Mouse (Mus musculus) liver, embryonic 16.5 days (tissue): ENCODE measurements around the gene Tenm1. TPM values are rescaled to one million over a fixed set of nuclear protein-coding genes. Genes with fewer than 3 reads are reported as not detected.

Experiments used
- ATAC-seq: fragments of 200-750 bp; cut with Nextera tagmentation; 2 replicates; pipeline ENCODE4 v1.8.0; 2017; ENCODE audit warnings: low read depth, mild to moderate bottlenecking, moderate number of reproducible peaks, moderate library complexity
- H3K27ac ChIP-seq: fragments of 300-500 bp; sonication (generic); 2 replicates; pipeline ENCODE4 v1.5.1; 2014; ENCODE audit warnings: mild to moderate bottlenecking, low read length
- H3K27me3 ChIP-seq: fragments of 300-500 bp; sonication (generic); 2 replicates; pipeline ENCODE4 v1.6.1; 2014; ENCODE audit warnings: low read depth, low read length, mixed read lengths; ENCODE audit not compliant: control insufficient read depth, insufficient read depth
- H3K36me3 ChIP-seq: fragments of 300-500 bp; sonication (generic); 2 replicates; pipeline ENCODE4 v1.6.1; 2014; ENCODE audit warnings: mild to moderate bottlenecking; ENCODE audit not compliant: control insufficient read depth, insufficient read depth
- H3K4me1 ChIP-seq: fragments of 300-500 bp; sonication (generic); 2 replicates; pipeline ENCODE4 v1.6.1; 2014; ENCODE audit warnings: low read depth, low read length, mixed read lengths; ENCODE audit not compliant: control insufficient read depth
- H3K4me2 ChIP-seq: fragments of 300-500 bp; sonication (generic); 2 replicates; pipeline ENCODE4 v1.6.1; 2014; ENCODE audit warnings: low read depth, low read length, mixed read lengths
- H3K4me3 ChIP-seq: fragments of 300-500 bp; sonication (generic); 2 replicates; pipeline ENCODE4 v1.5.1; 2014; ENCODE audit warnings: low read depth, mild to moderate bottlenecking, low read length
- H3K9ac ChIP-seq: fragments of 300-500 bp; sonication (generic); 2 replicates; pipeline ENCODE4 v1.6.1; 2014; ENCODE audit warnings: low read depth, low read length
- H3K9me3 ChIP-seq: fragments of 300-500 bp; sonication (generic); replicated peaks from 2 replicates; pipeline ENCODE4 v1.6.1; 2016; ENCODE audit warnings: low read length; ENCODE audit not compliant: control insufficient read depth
- WGBS: fragments of 180-500 bp; shearing (Covaris S2); extraction: QIAGEN DNeasy Blood & Tissue Kit; methylation state at CpG from one replicate; pipeline ENCODE4 v1.1.7; 2014; ENCODE audit not compliant: insufficient replicate concordance; 5-methylcytosine and 5-hydroxymethylcytosine counted together
- polyA plus RNA-seq: library from polyadenylated mRNA; unstranded; fragments of >200 nt; fragmentation: Nextera tagmentation; extraction: Ambion mirVana; gene quantifications from 2 replicates; pipeline ENCODE4 v1.2.1, GENCODE M21; 2015

The Tenm1 gene
- polyA plus RNA-seq, 1 experiment from 2014 or later = 0.02 TPM

DNA sequence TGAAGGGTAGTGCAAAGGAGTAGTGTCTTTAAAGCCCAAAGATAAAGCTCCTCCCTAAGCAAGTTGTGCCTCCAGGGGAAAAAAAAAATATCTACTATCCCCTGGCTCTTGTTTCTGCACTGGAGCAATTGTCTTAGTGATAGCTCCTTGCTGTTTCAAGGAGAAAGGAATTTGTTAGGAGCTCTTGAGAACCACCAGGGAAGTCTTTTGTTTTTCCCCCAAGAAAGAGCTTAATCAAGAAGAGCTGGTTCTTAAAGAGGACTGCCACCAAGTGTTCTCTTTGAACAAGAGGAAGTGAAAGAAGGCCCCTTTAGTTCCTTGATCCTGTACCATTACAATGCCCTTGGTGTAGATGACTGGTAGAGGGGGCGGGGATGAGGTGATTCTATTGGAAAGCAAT lies 56.4 kb downstream of the Tenm1 start:
- H3K27ac ChIP-seq = no peak overlapping the region
- 25% methylated on average over 1 of the region's 1 CpGs for WGBS
- H3K36me3 ChIP-seq = no peaks in the 10 kb centered on the region
- no peaks in the 10 kb centered on the region for H3K27me3 ChIP-seq
- ATAC-seq = no peak
- H3K4me2 ChIP-seq = no peak overlapping the region
- no peak overlapping the region for H3K4me3 ChIP-seq
- no peak overlapping the region for H3K9ac ChIP-seq
- H3K4me1 ChIP-seq = no peaks in the 10 kb centered on the region
- no peaks in the 10 kb centered on the region for H3K9me3 ChIP-seq

DNA sequence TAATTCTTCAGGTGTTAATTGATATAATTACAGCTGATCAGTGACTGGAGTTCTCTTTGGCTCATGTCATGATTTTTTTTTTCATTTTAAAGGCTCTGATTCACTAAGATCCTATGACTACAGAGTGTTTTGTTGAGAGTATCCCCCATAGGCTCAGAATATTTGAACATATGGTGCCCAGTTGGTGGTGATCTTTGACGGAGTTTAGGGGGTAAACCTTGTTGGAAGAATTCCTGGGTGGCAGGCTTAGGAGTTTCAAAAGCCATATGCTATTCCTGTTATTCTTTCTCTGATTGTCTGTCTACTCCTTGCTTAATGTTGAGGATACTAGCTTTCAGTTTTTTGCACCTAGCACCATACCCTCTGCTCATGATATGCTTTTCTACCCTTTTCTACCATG lies 109.6 kb downstream of the Tenm1 start:
- WGBS = 65% methylated on average over 1 of the region's 1 CpGs
- H3K4me3 ChIP-seq = no peak overlapping the region
- H3K27ac ChIP-seq = no peak overlapping the region
- no peaks in the 10 kb centered on the region for H3K9me3 ChIP-seq
- no peak overlapping the region for H3K9ac ChIP-seq
- H3K27me3 ChIP-seq = no peaks in the 10 kb centered on the region
- H3K4me1 ChIP-seq = no peaks in the 10 kb centered on the region
- no peak for ATAC-seq
- H3K36me3 ChIP-seq = no peaks in the 10 kb centered on the region
- no peak overlapping the region for H3K4me2 ChIP-seq

DNA sequence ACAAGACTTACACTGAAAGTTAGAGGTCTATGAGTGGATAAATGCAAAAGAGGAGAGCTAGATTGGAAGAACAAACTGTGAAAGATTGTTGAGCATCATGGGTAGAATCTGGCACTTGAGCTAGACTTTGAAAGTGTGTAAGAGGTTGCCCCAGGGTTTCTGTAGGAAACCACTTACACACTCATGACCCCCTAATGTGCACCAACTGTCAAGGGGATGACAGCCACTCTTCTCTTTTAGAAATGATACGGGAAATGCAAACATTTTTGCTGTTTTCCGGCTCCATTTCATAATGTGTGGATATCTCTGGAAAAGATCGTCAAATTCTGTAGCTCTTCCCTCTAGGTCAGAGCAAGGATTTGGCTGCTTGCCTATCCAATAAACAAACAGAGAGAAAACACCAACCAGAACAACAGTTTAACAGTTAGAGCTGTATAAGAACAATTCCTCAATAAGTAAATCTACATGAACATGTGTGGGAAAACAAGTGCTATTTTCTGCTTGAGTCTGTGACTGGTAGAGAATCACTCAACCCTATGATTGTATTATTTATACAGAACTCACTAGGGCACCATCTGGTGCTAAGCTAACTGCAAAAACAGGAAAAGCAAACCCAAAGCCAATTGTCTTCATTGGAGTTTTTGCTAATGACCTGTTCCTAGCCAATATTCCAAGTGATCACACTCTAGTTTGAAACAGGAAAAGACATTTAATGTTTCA lies 111.0 kb downstream of the Tenm1 start:
- Histone ChIP-seq H3K27me3 (no peaks in the 10 kb centered on the region), H3K9ac (no peak overlapping the region), H3K4me2 (no peak overlapping the region), H3K4me1 (no peaks in the 10 kb centered on the region), H3K9me3 (no peaks in the 10 kb centered on the region), H3K27ac (no peak overlapping the region), H3K4me3 (no peak overlapping the region), H3K36me3 (no peaks in the 10 kb centered on the region)
- WGBS = 60% methylated on average over 3 of the region's 3 CpGs
- no peak for ATAC-seq

DNA sequence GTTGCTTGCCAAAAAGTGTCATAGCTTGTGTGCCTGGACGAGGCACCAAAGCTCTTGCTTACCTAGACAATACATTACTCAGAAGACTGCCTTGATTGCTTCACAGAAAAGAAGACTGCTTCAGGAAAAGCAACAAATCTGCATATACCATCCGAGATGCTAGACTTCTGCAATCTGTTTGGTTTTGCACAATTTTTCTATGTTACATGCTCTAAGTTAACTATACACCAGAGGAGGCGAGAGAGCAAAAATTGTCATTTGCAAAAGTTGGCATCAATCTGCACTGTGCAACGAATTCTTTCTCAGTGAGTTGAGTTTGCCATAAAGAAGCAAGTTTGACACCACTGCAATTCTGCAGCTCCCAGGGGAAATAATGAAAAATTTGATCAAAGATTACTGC lies 193.1 kb downstream of the Tenm1 start:
- Histone ChIP-seq H3K4me2 (no peak overlapping the region), H3K9ac (no peak overlapping the region), H3K27ac (no peak overlapping the region), H3K4me1 (no peaks in the 10 kb centered on the region), H3K36me3 (no peaks in the 10 kb centered on the region), H3K4me3 (no peak overlapping the region), H3K27me3 (no peaks in the 10 kb centered on the region), H3K9me3 (no peaks in the 10 kb centered on the region)
- 46% methylated on average over 4 of the region's 4 CpGs for WGBS
- ATAC-seq = no peak

DNA sequence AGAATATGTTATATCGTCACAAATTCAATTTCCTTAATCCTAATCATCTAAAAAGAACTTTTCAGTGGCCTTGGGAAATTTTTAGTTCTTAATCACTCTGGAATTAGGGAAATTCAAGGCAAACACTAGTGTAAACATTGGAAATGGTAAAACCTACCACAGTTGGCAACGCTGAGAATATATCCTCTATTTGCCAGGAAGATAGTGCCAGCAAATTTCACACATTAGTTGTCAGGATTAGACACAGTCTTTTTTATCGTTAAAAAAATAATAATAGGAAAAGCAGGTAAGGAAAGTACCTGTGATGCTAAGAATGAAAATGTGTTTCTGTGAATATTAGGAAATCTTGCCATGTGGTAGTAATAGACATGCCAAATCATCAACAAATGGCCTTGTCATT lies 223.9 kb downstream of the Tenm1 start:
- Histone ChIP-seq H3K27ac (no peak overlapping the region), H3K4me1 (no peaks in the 10 kb centered on the region), H3K9ac (no peak overlapping the region), H3K9me3 (no peaks in the 10 kb centered on the region), H3K27me3 (no peaks in the 10 kb centered on the region), H3K36me3 (no peaks in the 10 kb centered on the region), H3K4me2 (no peak overlapping the region), H3K4me3 (no peak overlapping the region)
- 62% methylated on average over 3 of the region's 3 CpGs for WGBS
- no peak for ATAC-seq

DNA sequence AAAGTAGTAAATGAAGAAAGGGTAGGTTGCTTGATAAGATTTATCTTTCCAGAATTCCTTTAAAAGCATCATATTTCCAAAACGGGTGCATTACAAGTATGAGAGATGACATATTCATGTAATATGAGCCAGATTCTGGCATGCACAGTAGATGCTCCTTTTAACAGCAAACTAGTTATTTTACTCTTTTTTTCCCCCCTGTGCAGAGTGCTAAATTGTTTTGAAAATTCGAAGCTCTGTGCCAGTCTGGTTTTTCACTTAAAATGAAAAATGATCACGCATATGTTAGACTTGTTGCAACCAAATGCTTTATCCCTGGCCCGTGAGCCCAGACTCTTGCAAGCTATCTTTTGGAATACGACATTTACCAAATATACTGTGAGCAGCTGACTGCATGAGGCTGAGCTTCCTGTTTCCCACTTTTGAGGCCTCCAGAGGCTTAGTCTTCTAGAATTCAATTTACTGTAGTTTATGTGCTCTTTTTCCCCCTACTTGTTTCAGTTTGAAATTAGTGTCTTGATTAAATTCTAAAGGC lies 226.6 kb downstream of the Tenm1 start:
- H3K27ac ChIP-seq = no peak overlapping the region
- H3K27me3 ChIP-seq = no peaks in the 10 kb centered on the region
- H3K36me3 ChIP-seq = no peaks in the 10 kb centered on the region
- ATAC-seq = no peak
- H3K4me1 ChIP-seq = no peaks in the 10 kb centered on the region
- H3K9ac ChIP-seq = no peak overlapping the region
- WGBS = 56% methylated on average over 5 of the region's 5 CpGs
- H3K9me3 ChIP-seq = no peaks in the 10 kb centered on the region
- H3K4me3 ChIP-seq = no peak overlapping the region
- no peak overlapping the region for H3K4me2 ChIP-seq

DNA sequence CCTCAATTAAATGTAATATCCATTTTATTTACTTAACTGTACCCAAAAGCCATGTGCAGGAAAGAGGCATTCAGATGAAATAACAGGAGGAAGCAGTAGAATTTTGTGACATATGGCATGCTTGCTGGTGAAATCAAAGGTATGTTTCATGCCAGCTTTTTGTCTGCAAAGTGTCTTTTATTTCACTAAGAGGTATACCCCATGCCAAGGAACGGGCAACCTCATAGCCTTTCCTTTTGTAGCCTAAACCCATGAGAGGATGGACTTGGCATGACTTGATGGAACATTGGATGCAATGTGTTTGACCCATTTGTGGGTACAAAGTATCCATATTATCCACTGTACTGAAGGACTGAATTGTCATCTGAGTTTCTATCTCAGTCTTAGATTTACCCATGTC lies 246.0 kb downstream of the Tenm1 start:
- no peak for ATAC-seq
- Histone ChIP-seq H3K4me3 (no peak overlapping the region), H3K9ac (no peak overlapping the region), H3K36me3 (no peaks in the 10 kb centered on the region), H3K27me3 (no peaks in the 10 kb centered on the region), H3K4me2 (no peak overlapping the region), H3K4me1 (no peaks in the 10 kb centered on the region), H3K9me3 (no peaks in the 10 kb centered on the region), H3K27ac (no peak overlapping the region)
- WGBS = 53% methylated on average over 1 of the region's 1 CpGs

DNA sequence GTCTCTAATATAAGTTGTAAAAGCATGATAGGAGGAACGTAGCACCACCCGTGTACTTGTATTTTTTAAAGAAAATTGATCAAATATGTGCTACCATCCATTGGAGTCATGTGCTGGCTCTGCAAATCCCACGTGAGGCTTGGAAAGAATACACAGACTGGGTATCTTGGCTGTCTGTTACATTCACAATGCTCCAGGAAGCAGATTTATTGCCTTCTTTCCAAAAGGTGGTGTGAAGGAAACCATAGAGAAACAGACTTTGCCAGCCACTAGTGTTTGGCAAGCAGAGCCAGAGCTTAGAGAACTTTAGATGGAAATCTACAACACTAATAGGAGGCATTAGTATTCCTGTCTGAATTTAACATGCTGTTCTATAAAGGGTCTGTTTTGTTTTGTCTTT lies 277.4 kb downstream of the Tenm1 start:
- Histone ChIP-seq H3K9ac (no peak overlapping the region), H3K9me3 (no peaks in the 10 kb centered on the region), H3K27me3 (no peaks in the 10 kb centered on the region), H3K36me3 (no peaks in the 10 kb centered on the region), H3K27ac (no peak overlapping the region), H3K4me1 (no peaks in the 10 kb centered on the region), H3K4me3 (no peak overlapping the region), H3K4me2 (no peak overlapping the region)
- no peak for ATAC-seq
- WGBS = 52% methylated on average over 3 of the region's 3 CpGs

DNA sequence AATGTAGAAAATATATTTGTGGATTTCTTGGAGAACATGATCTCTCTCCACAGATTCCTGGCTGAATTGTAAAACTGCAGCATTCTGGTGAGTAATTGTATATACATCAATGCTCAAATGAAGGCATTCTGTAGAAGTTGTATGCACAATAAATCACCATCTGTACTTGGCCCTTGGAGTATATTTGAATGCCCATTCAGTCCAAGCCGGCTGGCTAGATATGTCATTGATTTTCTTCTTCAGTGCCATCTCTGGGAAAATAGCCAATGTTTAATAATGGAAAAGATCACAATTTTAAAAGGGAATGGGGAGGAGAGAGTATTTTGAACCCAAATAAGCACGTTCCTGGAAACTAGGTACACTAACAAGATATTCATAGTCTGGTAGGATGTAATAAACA lies 299.2 kb downstream of the Tenm1 start:
- Histone ChIP-seq H3K4me2 (no peak overlapping the region), H3K9me3 (no peaks in the 10 kb centered on the region), H3K4me1 (no peaks in the 10 kb centered on the region), H3K36me3 (no peaks in the 10 kb centered on the region), H3K27me3 (no peaks in the 10 kb centered on the region), H3K4me3 (no peak overlapping the region), H3K27ac (no peak overlapping the region), H3K9ac (no peak overlapping the region)
- no peak for ATAC-seq
- WGBS = 44% methylated on average over 2 of the region's 2 CpGs
